Mouse (Mus musculus) CH12.LX (cell line): ENCODE data around the gene Nrp2. TPM values are rescaled to one million over a fixed set of nuclear protein-coding genes. Genes with fewer than 3 reads are reported as not detected.

Experiments
- DNase-seq: peaks from one replicate; pipeline ENCODE4 v3.0.0-alpha.2; 2013; ENCODE audit errors: extremely low read depth
- H3K27ac ChIP-seq: 2 replicates; pipeline ENCODE4 v1.5.1; 2012; ENCODE audit warnings: low read depth, mild to moderate bottlenecking, control low read depth, moderate library complexity; ENCODE audit not compliant: insufficient read depth
- H3K27me3 ChIP-seq: replicated peaks from 2 replicates; pipeline ENCODE3; 2012; ENCODE audit warnings: inconsistent platforms
- H3K36me3 ChIP-seq, 2 experiments: replicated peaks in 1 of 2; 2 replicates each; pipeline versions ENCODE3 to v1.6.1; 2012; ENCODE audit warnings: inconsistent platforms in 1 of 2, low read length in 1 of 2, mild to moderate bottlenecking in 1 of 2, mixed read lengths in 1 of 2, moderate library complexity in 1 of 2; ENCODE audit not compliant: control insufficient read depth in 1 of 2, insufficient read depth in 1 of 2
- H3K4me1 ChIP-seq, 2 experiments: 2 replicates each; pipeline ENCODE4 v1.6.1; 2012; ENCODE audit warnings: inconsistent platforms in 1 of 2, moderate library complexity in 1 of 2; ENCODE audit not compliant: insufficient read depth in 2 of 2, control insufficient read depth in 1 of 2
- H3K4me2 ChIP-seq: 2 replicates; pipeline ENCODE4 v1.6.1; 2012; ENCODE audit warnings: low read depth, mild to moderate bottlenecking, control low read depth; ENCODE audit not compliant: poor library complexity, insufficient read depth, severe bottlenecking
- H3K4me3 ChIP-seq, 3 experiments: fragments of 150-350 bp in 1 of 3; sonication (generic) in 1 of 3; replicated peaks in 1 of 3; 2 replicates each; pipeline versions ENCODE3 to v1.5.1; 2011 to 2012; ENCODE audit warnings: low read depth in 2 of 3, low read length in 2 of 3, mild to moderate bottlenecking in 2 of 3, moderate library complexity in 2 of 3, control low read depth in 1 of 3, improper control_type of control experiment in 1 of 3, inconsistent platforms in 1 of 3, mixed read lengths in 1 of 3; ENCODE audit not compliant: poor library complexity in 1 of 3
- H3K79me2 ChIP-seq: replicated peaks from 2 replicates; pipeline ENCODE4 v1.6.1; 2012; ENCODE audit warnings: mild to moderate bottlenecking, moderate library complexity; ENCODE audit not compliant: control insufficient read depth, poor library complexity, insufficient read depth, severe bottlenecking; ENCODE audit errors: extremely low read depth
- H3K9ac ChIP-seq: 2 replicates; pipeline ENCODE4 v1.6.1; 2012; ENCODE audit warnings: low read depth, mild to moderate bottlenecking, control low read depth, moderate library complexity; ENCODE audit not compliant: insufficient read depth
- H3K9me3 ChIP-seq: replicated peaks from 2 replicates; pipeline ENCODE3; 2012; ENCODE audit warnings: low read length, inconsistent platforms, mixed read lengths
- ETS1 ChIP-seq: conservative IDR thresholded peaks from 2 replicates; pipeline ENCODE4 v1.6.1; 2012; ENCODE audit warnings: low read depth, mild to moderate bottlenecking, inconsistent platforms, low read length, improper control_type of control experiment, moderate library complexity
- HCFC1 ChIP-seq: IDR thresholded peaks from 2 replicates; pipeline ENCODE4 v1.6.1; 2012; ENCODE audit warnings: low read depth, mild to moderate bottlenecking, inconsistent platforms, low read length, improper control_type of control experiment
- JUND ChIP-seq: conservative IDR thresholded peaks from 2 replicates; pipeline ENCODE4 v1.6.1; 2011; ENCODE audit warnings: low read depth, low read length, improper control_type of control experiment
- KAT2A ChIP-seq: IDR thresholded peaks from 2 replicates; pipeline ENCODE4 v1.6.1; 2012; ENCODE audit warnings: low read length, improper control_type of control experiment, inconsistent platforms; ENCODE audit not compliant: insufficient replicate concordance
- MAZ ChIP-seq: IDR thresholded peaks from 2 replicates; pipeline ENCODE4 v1.6.1; 2012; ENCODE audit warnings: low read depth, mild to moderate bottlenecking, inconsistent platforms, low read length, improper control_type of control experiment, moderate library complexity
- MXI1 ChIP-seq: IDR thresholded peaks from 2 replicates; pipeline ENCODE4 v1.6.1; 2011; ENCODE audit warnings: mild to moderate bottlenecking, low read depth, low read length, improper control_type of control experiment
- MYC ChIP-seq: IDR thresholded peaks from 2 replicates; pipeline ENCODE4 v1.6.1; 2011; ENCODE audit warnings: low read depth, mild to moderate bottlenecking, improper control_type of control experiment, low read length
- RCOR1 ChIP-seq: conservative IDR thresholded peaks from 2 replicates; pipeline ENCODE4 v1.6.1; 2012; ENCODE audit warnings: low read depth, mild to moderate bottlenecking, inconsistent platforms, low read length, improper control_type of control experiment
- SMC3 ChIP-seq: IDR thresholded peaks from 2 replicates; pipeline ENCODE4 v1.6.1; 2011; ENCODE audit warnings: low read depth, low read length, improper control_type of control experiment
- TBP ChIP-seq: conservative IDR thresholded peaks from 2 replicates; pipeline ENCODE4 v1.6.1; 2011; ENCODE audit warnings: low read depth, low read length, improper control_type of control experiment
- TCF12 ChIP-seq: IDR thresholded peaks from 2 replicates; pipeline ENCODE4 v1.6.1; 2014; ENCODE audit warnings: low read depth, mild to moderate bottlenecking, inconsistent platforms, low read length, improper control_type of control experiment
- USF1 ChIP-seq: IDR thresholded peaks from 2 replicates; pipeline ENCODE4 v1.6.1; 2014; ENCODE audit warnings: low read depth, mild to moderate bottlenecking, inconsistent platforms, low read length, improper control_type of control experiment
- ZMIZ1 ChIP-seq: IDR thresholded peaks from 2 replicates; pipeline ENCODE4 v1.6.1; 2012; ENCODE audit warnings: low read depth, mild to moderate bottlenecking, inconsistent platforms, low read length, improper control_type of control experiment
- ZNF384 ChIP-seq: IDR thresholded peaks from 2 replicates; pipeline ENCODE4 v1.6.1; 2012; ENCODE audit warnings: low read depth, low read length, improper control_type of control experiment, inconsistent platforms
- dilution Hi-C: fragments of 300-500 bp; cut with MboI; formaldehyde crosslinking; loops from 2 replicates; pipeline ENCODE4 v1.14.3; 2020; ENCODE audit warnings: low sequenced_read_pairs; ENCODE audit not compliant: extremely low pct_unique_long_range_greater_than_20kb, extremely low pct_ligation_motif_present
- in situ Hi-C: fragments of 300-500 bp; cut with MboI; formaldehyde crosslinking; loops from 3 replicates; pipeline ENCODE4 v1.14.3; 2019; ENCODE audit warnings: low sequenced_read_pairs, low pct_ligation_motif_present, low pct_unique_long_range_greater_than_20kb, mixed read lengths
- polyA plus RNA-seq: library from polyadenylated mRNA; unstranded; fragments of >175 nt; gene quantifications from 2 replicates; pipeline ENCODE4 v1.2.1, GENCODE M21; 2012; ENCODE audit warnings: low read depth; ENCODE audit not compliant: insufficient read length
- total RNA-seq, 2 experiments: library from RNA; depleted of rRNA; stranded (reverse); fragments of 300-350 nt in 1 of 2; fragments of >200 nt in 1 of 2; gene quantifications; 2 replicates each; pipeline ENCODE4 v1.2.3; 2012 to 2014

The Nrp2 gene
- total and polyA plus RNA-seq, 3 experiments: 16.4 to 24.4 (median 17.3) TPM

DNA sequence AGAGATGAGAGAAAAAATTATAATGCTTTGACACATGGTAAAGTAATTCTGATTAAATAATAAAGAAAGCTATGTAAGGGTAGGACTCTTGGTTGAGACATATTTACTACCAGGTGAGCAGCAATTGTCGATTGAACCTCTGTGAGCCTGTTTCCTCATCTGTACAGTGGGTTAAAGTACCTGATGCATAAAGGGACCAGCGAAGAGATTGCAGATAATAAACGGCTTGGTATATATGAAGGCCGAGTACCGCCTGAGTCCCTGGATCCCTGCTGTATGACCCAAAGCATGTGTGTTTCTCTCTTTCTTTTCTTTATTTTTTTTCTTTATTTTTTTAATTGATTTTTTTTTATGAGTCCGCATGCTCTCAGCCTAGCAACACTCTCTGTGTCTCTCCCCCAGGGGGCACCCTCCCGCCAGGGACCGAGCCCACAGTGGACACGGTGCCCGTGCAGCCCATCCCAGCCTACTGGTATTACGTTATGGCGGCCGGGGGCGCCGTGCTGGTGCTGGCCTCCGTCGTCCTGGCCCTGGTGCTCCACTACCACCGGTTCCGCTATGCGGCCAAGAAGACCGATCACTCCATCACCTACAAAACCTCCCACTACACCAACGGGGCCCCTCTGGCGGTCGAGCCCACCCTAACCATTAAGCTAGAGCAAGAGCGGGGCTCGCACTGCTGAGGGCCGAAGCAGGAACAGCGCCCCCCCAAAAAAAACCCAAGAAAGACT, 92.4 kb downstream of the Nrp2 start:
- H3K4me3 ChIP-seq: no peak overlapping the region
- H3K79me2 ChIP-seq: no peaks in the 10 kb centered on the region
- DNase-seq: no peak
- no peaks in the 10 kb centered on the region for H3K9me3 ChIP-seq
- H3K4me1 ChIP-seq: peaks cover 0 to 5% of the 10 kb centered on the region in 2 experiments; a peak in 1 of 4 replicates
- no peaks in the 10 kb centered on the region for H3K27me3 ChIP-seq
- in situ Hi-C loops (no loop called here), dilution Hi-C loops (no loop called here)
- no peak overlapping the region for H3K27ac ChIP-seq
- no peak overlapping the region for H3K9ac ChIP-seq
- no peak overlapping the region for H3K4me2 ChIP-seq
- peaks cover 0 to 31% of the 10 kb centered on the region in 2 experiments for H3K36me3 ChIP-seq
- no peak for TF ChIP-seq ETS1
- TF ChIP-seq MXI1: no peak
- TF ChIP-seq ZMIZ1: no peak

DNA sequence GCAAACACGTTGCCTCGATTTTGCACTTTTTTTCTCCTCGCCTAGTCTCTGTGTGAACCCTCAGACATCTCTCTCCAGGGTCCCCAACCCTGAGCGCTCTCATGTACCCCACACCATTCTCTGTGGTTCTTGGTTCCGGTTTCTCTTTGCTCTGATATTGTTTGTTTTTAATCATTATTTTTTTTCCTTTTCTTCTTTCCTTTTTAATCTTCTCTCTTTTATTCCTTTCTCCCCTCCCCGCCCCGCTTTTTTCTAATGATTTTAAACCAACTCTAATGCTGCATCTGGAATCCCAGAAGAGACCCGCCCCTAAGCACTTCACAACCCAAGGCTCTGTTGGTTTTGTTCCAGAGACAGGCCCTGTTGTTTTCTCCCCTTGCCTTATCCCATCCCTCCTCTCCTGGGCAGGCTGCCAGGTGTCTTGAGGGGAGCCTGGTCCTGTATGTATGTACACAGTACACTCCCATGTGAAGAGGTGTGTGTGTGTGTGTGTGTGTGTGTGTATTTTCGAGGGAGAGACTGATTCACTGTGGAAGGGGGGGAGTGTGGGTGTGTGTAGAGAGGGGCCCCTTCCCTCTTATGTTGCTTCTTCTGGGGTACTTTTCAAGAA, 93.1 kb downstream of the Nrp2 start:
- TF ChIP-seq MYC: no peak
- TF ChIP-seq USF1: no peak
- no peak for TF ChIP-seq TBP
- no peak for TF ChIP-seq SMC3
- no peak for TF ChIP-seq TCF12
- TF ChIP-seq MXI1: no peak
- TF ChIP-seq KAT2A: no peak
- TF ChIP-seq JUND: no peak
- TF ChIP-seq RCOR1: no peak
- no peak for TF ChIP-seq MAZ
- no peak for TF ChIP-seq HCFC1
- no peak for TF ChIP-seq ZNF384
- Histone ChIP-seq H3K9me3 (no peaks in the 10 kb centered on the region), H3K36me3 (peaks cover 0 to 31% of the 10 kb centered on the region in 2 experiments), H3K27me3 (no peaks in the 10 kb centered on the region), H3K4me3 (no peak overlapping the region), H3K9ac (no peak overlapping the region), H3K27ac (no peak overlapping the region), H3K4me1 (peaks cover 0 to 5% of the 10 kb centered on the region in 2 experiments; a peak in 1 of 4 replicates), H3K79me2 (no peaks in the 10 kb centered on the region), H3K4me2 (no peak overlapping the region)
- no peak for DNase-seq
- dilution Hi-C loops (no loop called here), in situ Hi-C loops (no loop called here)
